Mouse (Mus musculus) macrophage (primary cell): ENCODE measurements around the gene Anapc5. TPM values are rescaled to one million over a fixed set of nuclear protein-coding genes. Genes with fewer than 3 reads are reported as not detected.

ENCODE experiments used
- H3K27ac ChIP-seq: fragments of 350-480 bp; formaldehyde crosslinking; 2 replicates; pipeline ENCODE4 v1.9.0; 2021
- H3K36me3 ChIP-seq: fragments of 350-480 bp; formaldehyde crosslinking; 2 replicates; pipeline ENCODE4 v1.9.0; 2021; ENCODE audit errors: inconsistent target
- H3K4me3 ChIP-seq: fragments of 350-480 bp; formaldehyde crosslinking; 2 replicates; pipeline ENCODE4 v1.9.0; 2021; ENCODE audit errors: inconsistent target
- H3K79me2 ChIP-seq: fragments of 350-480 bp; formaldehyde crosslinking; 2 replicates; pipeline ENCODE4 v1.9.0; 2021; ENCODE audit errors: inconsistent target
- WGBS: methylation state at CpG from one replicate; pipeline ENCODE4 v1.1.7; 2026; ENCODE audit warnings: inconsistent platforms; ENCODE audit not compliant: missing documents; 5-methylcytosine and 5-hydroxymethylcytosine counted together
- polyA plus RNA-seq: library from polyadenylated mRNA; stranded (reverse); fragments of 250-400 nt; gene quantifications from 3 replicates; pipeline ENCODE4 v1.2.4, GENCODE M21; 2018; ENCODE audit warnings: inconsistent platforms

Anapc5 gene
- polyA plus RNA-seq, 1 experiment from 2014 or later = 96.1 TPM

DNA sequence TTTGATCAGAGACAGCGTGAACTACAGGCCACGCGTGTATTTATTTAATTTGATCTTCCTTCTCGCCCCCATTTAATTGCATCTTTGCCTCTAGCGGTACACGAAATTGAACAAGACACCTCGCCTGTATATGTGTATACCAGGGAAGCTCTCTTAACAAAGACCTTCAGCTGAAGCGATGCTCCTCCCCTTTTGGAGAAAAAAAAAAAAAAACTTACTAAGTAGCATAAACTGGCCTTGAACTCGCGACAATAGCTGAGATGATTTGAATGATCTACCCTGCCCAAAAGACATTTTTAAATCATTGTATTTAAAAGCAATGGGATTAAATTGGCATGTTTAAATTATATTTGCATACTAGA is 366 bp upstream of the Anapc5 start:
- Histone ChIP-seq H3K79me2 (peaks cover 33% of the 10 kb centered on the region), H3K27ac (peak overlapping the region; percentile 55), H3K4me3 (peak overlapping the region; percentile 40), H3K36me3 (peaks cover 19% of the 10 kb centered on the region)
- WGBS = 3% methylated on average over 10 of the region's 10 CpGs

DNA sequence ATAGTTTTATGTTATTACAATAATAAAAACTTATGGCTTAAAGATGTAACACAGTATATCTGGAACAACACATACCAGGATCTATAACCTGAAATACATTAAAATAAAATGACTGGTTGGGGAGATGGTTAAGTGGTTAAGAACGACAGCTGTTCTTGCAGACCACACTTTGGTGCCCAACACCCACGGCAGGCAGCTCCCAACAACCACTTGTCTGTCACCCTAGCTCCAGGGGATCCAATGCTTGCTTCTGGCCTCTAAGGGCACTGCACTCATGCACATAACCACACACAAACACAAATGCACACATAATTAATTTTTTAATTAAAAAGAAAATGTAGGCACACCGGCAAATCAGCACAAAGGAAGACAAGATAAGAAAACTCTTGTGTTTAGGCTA is 8.4 kb downstream of the Anapc5 start:
- peaks cover 55% of the 10 kb centered on the region for H3K36me3 ChIP-seq
- no peak overlapping the region for H3K27ac ChIP-seq
- peaks cover 4% of the 10 kb centered on the region; the same call in 1 of the 2 replicates for H3K79me2 ChIP-seq
- no peak overlapping the region for H3K4me3 ChIP-seq
- 84% methylated on average over 3 of the region's 3 CpGs for WGBS

DNA sequence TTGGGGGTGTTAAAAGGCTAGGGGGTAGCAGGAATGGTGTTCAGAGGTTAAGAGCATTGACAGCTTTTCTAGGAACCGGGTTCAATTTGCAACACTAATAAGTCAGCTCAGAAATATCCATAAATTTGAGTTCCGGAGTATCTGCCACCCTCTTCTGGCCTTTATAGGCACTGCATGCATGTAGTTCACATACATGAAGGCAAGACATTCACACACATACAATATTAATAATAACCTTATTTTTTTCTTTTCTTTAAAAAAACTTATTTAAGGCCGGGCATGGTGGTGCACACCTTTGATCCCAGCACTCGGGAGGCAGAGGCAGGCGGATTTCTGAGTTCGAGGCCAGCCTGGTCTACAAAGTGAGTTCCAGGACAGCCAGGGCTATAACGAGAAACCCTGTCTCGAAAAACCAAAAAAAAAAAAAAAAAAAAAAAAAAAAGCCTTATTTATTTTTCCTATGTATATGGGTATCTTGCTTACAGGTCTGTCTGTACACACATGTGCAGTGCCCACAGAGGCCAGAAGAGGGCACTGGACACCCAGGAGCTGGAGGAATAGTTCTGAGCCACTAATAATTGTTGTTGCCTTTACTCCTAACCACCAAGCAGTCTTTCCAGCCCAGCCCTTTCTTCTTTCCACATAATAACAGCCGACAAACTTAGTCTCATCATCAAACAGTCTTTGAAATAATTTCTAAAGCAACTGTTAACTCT is 9.6 kb downstream of the Anapc5 start:
- 90% methylated on average over 7 of the region's 9 CpGs for WGBS
- Histone ChIP-seq H3K36me3 (peaks cover 59% of the 10 kb centered on the region), H3K79me2 (no peaks in the 10 kb centered on the region; the same call in 1 of the 2 replicates), H3K27ac (no peak overlapping the region), H3K4me3 (no peak overlapping the region)

DNA sequence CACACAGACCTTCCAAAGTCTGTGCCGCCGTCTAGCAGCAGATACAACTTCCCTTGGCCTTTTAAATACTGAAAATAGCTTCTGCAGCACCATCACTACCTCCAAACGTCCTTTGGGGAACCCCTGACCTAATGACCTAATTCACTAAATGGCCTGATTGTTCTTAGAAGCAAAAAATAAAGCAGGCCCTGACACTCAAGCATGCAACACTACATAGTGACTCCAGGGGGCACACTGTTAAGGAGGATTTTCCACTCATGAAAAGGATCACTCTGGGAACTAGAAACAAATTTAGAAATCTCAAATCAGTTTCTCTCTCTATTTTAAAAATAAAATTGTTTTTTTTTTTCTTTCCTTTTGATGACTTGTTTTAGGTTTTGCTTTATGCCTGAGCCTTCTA is 15.6 kb downstream of the Anapc5 start:
- Histone ChIP-seq H3K79me2 (no peaks in the 10 kb centered on the region), H3K27ac (no peak overlapping the region), H3K36me3 (peaks cover 77% of the 10 kb centered on the region), H3K4me3 (no peak overlapping the region)
- WGBS = 57% methylated on average over 3 of the region's 3 CpGs

DNA sequence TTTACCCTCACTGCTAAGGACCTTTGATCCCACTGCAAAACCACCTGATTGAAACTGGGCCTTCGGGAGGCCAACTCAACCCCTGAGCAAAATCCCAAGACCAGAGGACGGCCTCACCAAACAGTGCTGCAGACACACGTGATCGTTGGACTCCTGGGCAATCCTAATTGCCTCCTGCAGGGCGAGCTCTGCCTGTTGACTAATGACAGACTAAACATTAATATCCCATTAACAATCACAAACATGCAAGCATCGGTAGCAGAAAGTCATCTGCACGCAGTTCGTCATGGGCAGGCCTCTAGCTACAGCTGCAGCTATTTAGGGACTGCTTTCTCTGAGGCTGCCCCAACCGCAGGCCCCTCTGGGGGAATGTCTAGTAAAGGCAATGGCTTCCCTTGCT is 18.4 kb downstream of the Anapc5 start:
- Histone ChIP-seq H3K79me2 (no peaks in the 10 kb centered on the region), H3K27ac (no peak overlapping the region), H3K36me3 (peaks cover 95% of the 10 kb centered on the region), H3K4me3 (no peak overlapping the region)
- 93% methylated on average over 8 of the region's 9 CpGs for WGBS

DNA sequence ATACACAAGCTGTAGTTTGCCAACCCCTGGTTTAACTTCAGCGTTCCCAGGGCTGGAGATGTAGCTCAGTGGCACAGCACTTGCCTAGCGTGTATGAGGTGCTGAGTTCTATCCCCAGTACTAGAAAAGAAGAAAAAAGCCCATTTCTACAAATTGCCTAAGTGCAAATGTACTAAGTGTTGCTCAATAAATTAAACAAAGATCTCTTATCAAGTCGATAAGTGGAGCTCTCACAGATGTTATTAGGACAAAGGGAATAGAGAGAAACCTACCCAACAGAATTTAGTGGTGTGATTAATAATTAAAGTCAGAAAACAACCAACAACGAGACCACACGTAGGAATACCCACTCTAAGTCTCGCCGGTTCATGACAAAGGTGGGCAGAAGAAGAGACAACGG is 19.5 kb downstream of the Anapc5 start:
- peaks cover 94% of the 10 kb centered on the region for H3K36me3 ChIP-seq
- no peak overlapping the region for H3K4me3 ChIP-seq
- H3K79me2 ChIP-seq = no peaks in the 10 kb centered on the region
- 94% methylated on average over 8 of the region's 8 CpGs for WGBS
- no peak overlapping the region for H3K27ac ChIP-seq

DNA sequence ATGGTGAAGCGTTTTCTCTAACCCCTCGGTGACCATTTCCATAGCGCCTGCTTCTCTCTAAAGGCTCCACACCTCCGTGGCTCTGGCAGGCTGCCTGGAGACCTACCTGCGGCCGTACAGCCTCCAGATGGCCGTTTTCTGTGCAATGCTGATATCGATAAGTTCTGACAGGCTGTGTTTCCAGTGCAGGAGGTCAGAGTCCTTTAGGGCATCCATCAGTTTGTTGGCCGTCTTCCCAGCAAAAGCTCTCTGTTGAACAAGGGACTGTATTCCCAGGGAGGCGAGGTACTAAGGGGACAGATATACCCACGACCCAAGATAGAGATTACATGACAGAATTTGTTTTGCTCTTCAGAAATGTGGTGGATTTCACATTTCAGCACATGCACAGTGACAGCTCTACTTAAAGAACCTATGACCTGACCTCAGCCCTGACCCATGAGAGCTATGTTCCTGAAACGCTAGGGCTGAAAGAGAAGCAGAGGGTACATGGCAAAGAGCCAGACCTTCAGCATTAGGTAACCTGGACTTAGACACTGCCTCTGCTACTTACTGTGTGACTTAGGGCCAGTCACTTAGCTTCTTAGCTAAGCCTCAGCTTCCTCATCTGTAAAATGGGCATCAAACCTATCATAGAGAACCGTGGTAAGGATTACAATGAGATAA is 20.7 kb downstream of the Anapc5 start:
- WGBS = 88% methylated on average over 13 of the region's 13 CpGs
- Histone ChIP-seq H3K79me2 (no peaks in the 10 kb centered on the region), H3K4me3 (no peak overlapping the region), H3K27ac (no peak overlapping the region), H3K36me3 (peaks cover 84% of the 10 kb centered on the region)

DNA sequence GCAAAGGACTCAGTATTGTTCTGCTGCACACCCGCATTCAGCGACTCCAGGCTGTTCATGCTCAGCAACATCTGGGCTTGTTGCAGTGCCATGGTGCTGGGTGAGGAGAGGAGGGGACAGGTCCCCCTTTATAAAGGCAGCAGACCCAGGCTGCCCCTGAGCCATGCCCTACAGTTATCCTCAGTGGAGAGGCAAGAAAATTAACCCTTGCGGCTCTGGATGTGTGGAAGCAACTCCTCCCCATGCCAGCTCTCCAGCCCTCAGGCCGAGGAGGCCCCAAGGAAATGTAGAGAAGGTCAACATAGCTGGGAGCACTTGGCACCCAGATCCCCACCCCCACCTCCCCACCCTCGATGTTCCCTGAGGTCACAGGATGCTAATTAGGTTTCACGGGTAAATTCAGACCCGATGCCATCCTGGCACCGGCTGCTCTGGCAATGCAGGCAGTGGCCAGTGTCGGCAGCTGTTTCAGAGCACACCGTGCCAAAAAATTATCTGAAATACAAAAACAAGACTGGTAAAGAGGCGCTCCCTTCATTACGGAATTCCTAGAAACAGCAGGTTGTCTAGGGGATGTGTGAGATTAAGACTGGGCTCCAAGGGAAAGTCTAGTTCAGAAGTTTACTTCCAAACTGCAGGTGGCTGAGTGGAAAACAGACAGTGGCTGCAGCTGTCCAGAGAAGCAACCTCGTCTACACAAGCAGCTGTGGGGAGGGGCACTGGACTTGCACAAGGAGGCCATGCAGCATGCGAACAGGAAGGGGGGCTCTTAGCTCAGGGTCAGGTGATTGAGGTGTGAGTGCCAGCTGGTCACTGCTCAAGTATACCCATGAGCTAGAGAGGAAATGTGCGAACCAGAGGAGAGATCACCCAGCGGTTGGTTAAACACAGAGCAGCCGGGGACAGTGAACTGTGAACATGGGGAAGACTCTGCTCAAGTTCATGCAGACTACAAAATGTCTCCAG is 21.5 kb downstream of the Anapc5 start:
- H3K79me2 ChIP-seq = no peaks in the 10 kb centered on the region
- peaks cover 79% of the 10 kb centered on the region for H3K36me3 ChIP-seq
- H3K4me3 ChIP-seq = no peak overlapping the region
- no peak overlapping the region for H3K27ac ChIP-seq
- 95% methylated on average over 17 of the region's 17 CpGs for WGBS

DNA sequence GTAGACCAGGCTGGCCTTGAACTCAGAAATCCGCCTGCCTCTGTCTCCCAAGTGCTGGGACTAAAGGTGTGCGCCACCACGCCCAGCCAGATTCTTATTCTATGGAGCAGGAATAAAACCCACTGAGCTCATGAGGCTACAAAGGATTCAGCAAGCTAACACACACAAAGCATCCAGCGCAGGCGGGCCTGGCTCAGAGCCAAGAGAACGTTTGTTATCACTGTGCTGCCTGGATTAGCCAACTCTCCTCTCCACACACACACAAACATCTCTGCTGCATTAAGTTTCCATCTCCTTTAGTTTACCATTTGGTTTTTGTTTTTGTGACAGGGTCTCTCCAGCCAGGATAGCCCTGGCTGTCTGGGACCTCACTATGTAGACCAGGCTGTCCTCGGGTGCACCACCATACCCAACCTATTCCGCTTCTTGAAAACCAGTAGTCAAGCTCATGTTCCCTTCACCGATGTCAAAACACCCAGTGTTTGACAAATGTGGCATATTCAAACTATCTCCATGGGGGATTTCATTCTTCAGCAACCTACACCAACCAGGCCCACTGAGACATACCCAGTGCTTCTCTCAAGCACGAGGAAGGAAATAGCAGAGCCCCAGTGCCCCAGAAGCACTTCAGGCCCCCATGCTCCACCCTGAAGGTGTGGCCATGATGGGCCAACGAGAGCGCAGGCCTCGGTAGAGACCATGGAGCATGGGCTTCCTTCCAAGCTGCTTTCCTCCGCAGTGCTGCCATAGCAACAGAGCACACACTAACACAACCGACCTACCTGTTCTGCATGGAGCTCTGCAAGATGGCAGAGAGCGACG is 22.4 kb downstream of the Anapc5 start:
- Histone ChIP-seq H3K27ac (no peak overlapping the region), H3K4me3 (no peak overlapping the region), H3K79me2 (no peaks in the 10 kb centered on the region), H3K36me3 (peaks cover 77% of the 10 kb centered on the region)
- 80% methylated on average over 13 of the region's 17 CpGs for WGBS

DNA sequence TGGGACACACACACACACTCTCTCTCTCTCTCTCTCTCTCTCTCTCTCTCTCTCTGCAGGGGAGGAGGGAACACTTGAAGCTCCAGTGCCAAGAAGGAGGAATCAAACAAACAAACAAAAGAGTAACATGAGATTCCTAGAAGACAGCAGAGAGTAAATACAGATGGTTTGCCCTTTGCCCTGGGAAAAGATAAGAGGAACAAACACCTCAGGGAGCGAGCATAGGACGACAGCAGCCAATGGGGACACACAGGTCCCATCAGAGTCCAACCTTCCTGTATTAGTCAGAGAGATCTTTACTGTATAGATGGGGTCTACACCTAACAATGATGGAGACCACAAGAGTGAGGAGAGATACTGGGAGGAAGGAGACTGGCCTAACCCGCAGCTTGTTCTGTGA is 23.3 kb downstream of the Anapc5 start:
- Histone ChIP-seq H3K36me3 (peaks cover 78% of the 10 kb centered on the region), H3K4me3 (no peak overlapping the region), H3K79me2 (no peaks in the 10 kb centered on the region), H3K27ac (no peak overlapping the region)
- 93% methylated on average over 3 of the region's 3 CpGs for WGBS

DNA sequence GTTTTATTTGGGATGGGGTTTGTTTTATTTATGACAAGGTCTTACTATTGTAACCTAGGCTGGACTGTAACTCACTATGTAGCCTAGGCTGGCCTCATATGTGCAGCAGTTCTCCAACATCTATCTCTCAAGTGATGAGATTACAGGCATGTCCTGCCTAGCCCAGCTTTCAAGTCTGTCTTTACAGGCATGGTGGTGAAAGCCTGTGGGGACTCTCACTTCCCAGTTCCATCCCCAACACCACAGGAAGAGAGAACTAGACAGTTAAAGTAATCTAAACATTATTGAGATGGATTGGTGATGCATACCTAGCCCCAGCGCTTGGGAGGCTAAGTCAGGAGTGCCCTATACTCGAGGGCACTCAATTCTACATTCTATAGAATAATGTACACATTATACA is 32.4 kb downstream of the Anapc5 start:
- H3K79me2 ChIP-seq = no peaks in the 10 kb centered on the region
- H3K36me3 ChIP-seq = peaks cover 46% of the 10 kb centered on the region
- WGBS = 67% methylated on average over 1 of the region's 2 CpGs
- no peak overlapping the region for H3K27ac ChIP-seq
- H3K4me3 ChIP-seq = no peak overlapping the region

DNA sequence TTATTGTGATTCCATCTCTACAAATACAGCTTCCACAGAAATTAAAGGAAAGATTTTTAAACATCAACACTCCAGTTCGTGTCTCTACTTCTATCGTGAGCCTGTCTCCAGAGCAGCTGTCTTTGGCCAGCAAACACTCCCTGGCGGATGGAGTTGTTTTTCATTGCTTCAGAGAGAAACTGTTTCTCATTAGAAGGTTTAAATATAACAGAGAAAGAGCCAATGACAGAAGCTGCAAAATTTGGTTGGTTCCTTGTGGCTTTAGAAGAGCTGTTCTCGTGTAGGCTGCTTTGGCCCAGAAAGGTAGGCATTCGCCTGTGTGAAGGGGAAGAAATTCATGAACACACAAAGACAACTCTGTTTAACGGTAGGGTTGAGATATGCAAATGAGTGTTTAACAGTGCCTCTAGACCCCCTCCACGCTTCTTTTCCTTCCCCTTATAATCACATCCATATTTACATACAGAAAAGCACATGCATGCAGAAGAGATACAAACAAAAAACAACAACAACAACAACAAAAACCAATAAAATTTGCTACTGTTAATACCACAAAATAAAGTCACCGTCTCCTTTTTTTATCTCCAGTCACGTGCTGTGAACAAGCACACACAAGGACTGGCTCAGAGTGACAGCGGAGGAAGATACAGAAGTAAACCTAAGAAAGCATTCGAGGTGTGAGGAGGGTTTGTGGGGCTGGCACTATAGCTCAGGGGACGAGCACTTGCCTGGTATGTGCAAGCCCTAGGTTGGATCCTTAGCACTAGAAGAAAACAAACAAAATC is 34.9 kb downstream of the Anapc5 start:
- peaks cover 22% of the 10 kb centered on the region; the same call in 1 of the 2 replicates for H3K36me3 ChIP-seq

DNA sequence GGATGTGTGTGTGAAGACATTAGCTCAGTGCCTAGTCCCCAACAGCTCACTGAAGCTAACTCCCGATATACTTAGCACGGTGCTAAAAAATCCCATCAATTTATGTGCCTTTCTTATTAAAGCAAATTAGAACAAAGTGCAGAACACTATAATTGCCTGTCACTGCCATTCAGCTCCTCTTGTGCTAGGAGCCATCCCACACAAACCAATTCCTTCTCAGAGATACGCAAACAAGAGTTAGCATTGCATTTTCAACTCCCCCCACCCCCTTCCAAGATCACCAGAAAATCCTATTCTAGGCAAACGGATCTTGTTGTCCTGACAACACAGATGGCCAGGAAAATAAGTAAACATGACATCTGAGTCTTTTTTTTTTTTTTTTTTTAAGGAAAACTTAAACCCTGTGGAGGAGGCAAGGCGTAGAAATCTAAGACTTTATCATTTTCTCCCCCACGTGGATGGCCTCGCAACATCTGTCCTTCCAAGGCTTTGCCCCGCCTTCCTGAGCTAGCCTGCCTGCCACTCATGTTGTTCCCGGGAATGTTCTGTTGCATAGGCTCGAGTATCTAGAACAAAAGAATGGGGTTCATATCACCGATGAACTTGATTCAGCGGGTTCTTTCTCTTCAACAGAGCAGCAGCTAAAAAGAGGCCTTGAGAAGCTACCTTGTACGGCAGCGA is 37.3 kb downstream of the Anapc5 start:
- no peak overlapping the region for H3K4me3 ChIP-seq
- H3K27ac ChIP-seq = no peak overlapping the region
- no peaks in the 10 kb centered on the region for H3K79me2 ChIP-seq
- 93% methylated on average over 14 of the region's 14 CpGs for WGBS
- peaks cover 22% of the 10 kb centered on the region; the same call in 1 of the 2 replicates for H3K36me3 ChIP-seq

More for the DNA sequence above, 34.9 kb downstream of the Anapc5 start:
- H3K79me2 ChIP-seq = no peaks in the 10 kb centered on the region
- WGBS = 92% methylated on average over 12 of the region's 12 CpGs
- no peak overlapping the region for H3K4me3 ChIP-seq
- H3K27ac ChIP-seq = no peak overlapping the region
